In the genomic region with DNA sequence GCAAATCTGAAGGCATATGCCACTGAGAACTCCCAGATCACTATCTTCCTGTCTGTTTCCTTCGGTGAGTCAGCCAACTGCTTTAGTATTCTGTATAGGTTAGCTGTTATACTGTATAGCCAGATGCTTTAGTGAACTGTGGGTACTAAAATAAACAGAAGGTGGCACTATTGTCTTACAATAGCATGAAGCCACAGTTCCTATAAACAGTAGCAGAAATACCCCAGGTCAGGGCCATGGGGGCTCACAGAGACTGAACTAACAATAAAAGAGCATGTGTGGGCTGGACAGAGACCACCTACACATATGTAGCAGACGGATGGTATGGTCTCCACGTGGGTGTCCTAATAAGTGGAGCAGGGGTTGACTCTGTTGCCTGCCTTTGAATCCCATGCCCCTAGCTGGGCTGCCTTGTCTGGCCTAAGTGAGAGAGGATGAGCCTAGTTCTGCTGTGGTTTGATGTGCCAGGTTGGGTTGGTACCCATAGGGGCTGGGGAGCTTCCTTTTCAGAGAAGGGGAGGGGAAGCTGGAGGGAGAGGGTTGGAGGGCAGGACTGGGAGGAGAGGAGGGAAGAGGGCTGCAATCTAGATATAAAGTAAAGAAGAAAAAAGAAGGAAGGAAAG, we compare ENCODE assay signal across 8 mouse cellular contexts.
DNase-seq lines count a peak whose midpoint lies in the region; ATAC-seq lines count a peak whose summit lies in the region.

No protein-coding gene starts in this region.

- peak; percentile 36; the same call in 1 of the 2 replicates for ATAC-seq in intestine, embryonic 15.5 days
- ATAC-seq in intestine, embryonic 16.5 days, result no peak
- ATAC-seq in forebrain, embryonic 11.5 days (replicated peaks; ENCODE audit: low FRiP score), result peak; percentile 86
- ATAC-seq in megakaryocyte, adult 5-6 weeks (ENCODE audit: poor library complexity, severe bottlenecking), result peak; percentile 91

- no peaks in the 10 kb centered on the region for H3K27me3 ChIP-seq in intestine, embryonic 15.5 days (replicated peaks)
- no peaks in the 10 kb centered on the region for H3K27me3 ChIP-seq in intestine, embryonic 16.5 days (replicated peaks; ENCODE audit: control insufficient read depth, insufficient read depth, low read length)
- no peaks in the 10 kb centered on the region for H3K27me3 ChIP-seq in forebrain, embryonic 11.5 days (ENCODE audit: control insufficient read depth, insufficient read depth, low read length)

- H3K27ac ChIP-seq in intestine, embryonic 15.5 days, result no peak overlapping the region
- no peak overlapping the region for H3K27ac ChIP-seq in intestine, embryonic 16.5 days (ENCODE audit: low read length)
- H3K27ac ChIP-seq in forebrain, embryonic 11.5 days (ENCODE audit: low read depth, low read length), result no peak overlapping the region

- H3K9me3 ChIP-seq in intestine, embryonic 15.5 days, result no peaks in the 10 kb centered on the region
- H3K9me3 ChIP-seq in intestine, embryonic 16.5 days (ENCODE audit: control insufficient read depth, low read length), result no peaks in the 10 kb centered on the region
- no peaks in the 10 kb centered on the region for H3K9me3 ChIP-seq in forebrain, embryonic 11.5 days (ENCODE audit: control insufficient read depth, low read length)

- no peak overlapping the region for H3K4me2 ChIP-seq in intestine, embryonic 15.5 days (replicated peaks)
- no peak overlapping the region for H3K4me2 ChIP-seq in intestine, embryonic 16.5 days (ENCODE audit: low read depth, low read length)
- no peak overlapping the region for H3K4me2 ChIP-seq in forebrain, embryonic 11.5 days (ENCODE audit: low read depth, low read length, severe bottlenecking)

- DNase-seq in brain, embryonic 18.5 days (ENCODE audit: low read depth, low spot score), result peak; percentile 22
- peak; percentile 48 for DNase-seq in forebrain, embryonic 11.5 days (ENCODE audit: low spot score)
- DNase-seq in kidney, adult 9 months, result peak; percentile 33
- peak; percentile 29 for DNase-seq in telencephalon, adult 2 months (ENCODE audit: low read depth, low spot score)
- no peak for DNase-seq in spleen, adult 18-20 months

- no peaks in the 10 kb centered on the region for H3K36me3 ChIP-seq in intestine, embryonic 15.5 days
- H3K36me3 ChIP-seq in intestine, embryonic 16.5 days (ENCODE audit: control insufficient read depth, insufficient read depth, low read length), result no peaks in the 10 kb centered on the region
- no peaks in the 10 kb centered on the region for H3K36me3 ChIP-seq in forebrain, embryonic 11.5 days (ENCODE audit: control insufficient read depth, insufficient read depth, low read length)

- 15% methylated on average over 3 of the region's 3 CpGs for WGBS in intestine, embryonic 15.5 days
- WGBS in intestine, embryonic 16.5 days, result 13% methylated on average over 3 of the region's 3 CpGs
- WGBS in forebrain, embryonic 11.5 days, result 27% methylated on average over 3 of the region's 3 CpGs

- no peaks in the 10 kb centered on the region for H3K4me1 ChIP-seq in intestine, embryonic 15.5 days (replicated peaks)
- no peaks in the 10 kb centered on the region for H3K4me1 ChIP-seq in intestine, embryonic 16.5 days (ENCODE audit: control insufficient read depth, insufficient read depth, low read length)
- no peaks in the 10 kb centered on the region for H3K4me1 ChIP-seq in forebrain, embryonic 11.5 days (replicated peaks; ENCODE audit: control insufficient read depth, insufficient read depth, low read length)

- no peak overlapping the region for H3K9ac ChIP-seq in intestine, embryonic 15.5 days
- no peak overlapping the region for H3K9ac ChIP-seq in intestine, embryonic 16.5 days (ENCODE audit: low read depth, low read length)
- H3K9ac ChIP-seq in forebrain, embryonic 11.5 days (ENCODE audit: low read length), result no peak overlapping the region

- no peak overlapping the region for H3K4me3 ChIP-seq in intestine, embryonic 15.5 days (replicated peaks)
- no peak overlapping the region for H3K4me3 ChIP-seq in intestine, embryonic 16.5 days (ENCODE audit: low read length)
- H3K4me3 ChIP-seq in forebrain, embryonic 11.5 days (ENCODE audit: low read depth, low read length), result no peak overlapping the region

Comparison
In these comparisons a context has a peak if more than half of its experiments do, and no peak if none do; other contexts are left out.
1. DNase-seq: peak in brain, embryonic 18.5 days (single experiment), forebrain, embryonic 11.5 days (single experiment), kidney, adult 9 months (single experiment) and telencephalon, adult 2 months (single experiment); none in spleen, adult 18-20 months (0 of 2).